Mouse (Mus musculus): ENCODE data around the gene Dock9.
A peak's percentile ranks its signal among the peaks of the same experiment; 100 is the strongest.
"Not testable (repeated sequence)": the region's sequence is repeated elsewhere in the genome, so short reads cannot be mapped to it uniquely, and the experiment has no call there.

The Dock9 gene

DNA sequence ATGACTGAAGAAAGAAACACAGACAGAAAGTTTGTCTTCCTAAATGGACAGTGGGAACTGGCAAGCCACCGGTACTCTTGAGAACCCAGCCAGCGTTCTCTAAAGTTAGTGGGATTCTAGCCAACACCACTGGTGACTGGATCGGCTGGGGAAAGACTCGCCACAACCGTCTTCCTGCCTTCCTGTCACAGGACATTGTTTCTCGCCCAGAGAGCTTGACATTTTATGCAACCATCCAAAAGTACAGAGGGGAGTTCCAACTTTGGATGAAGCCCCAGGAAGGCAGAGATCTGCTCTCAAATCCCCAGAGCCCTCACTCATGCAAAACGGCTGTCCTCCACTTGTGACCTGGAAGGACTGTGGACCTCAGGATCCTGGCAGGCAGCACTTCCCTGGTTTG lies 140.0 kb downstream of the Dock9 start:
- DNase-seq: no peak

- no peak for DNase-seq
These were observed 140.7 kb downstream of the Dock9 start for GRCm38 (mm10) chr14:121656912-121657311.

- peak; percentile 49 to 54 for DNase-seq
These were observed 142.7 kb downstream of the Dock9 start for GRCm38 (mm10) chr14:121654977-121655376.

DNA sequence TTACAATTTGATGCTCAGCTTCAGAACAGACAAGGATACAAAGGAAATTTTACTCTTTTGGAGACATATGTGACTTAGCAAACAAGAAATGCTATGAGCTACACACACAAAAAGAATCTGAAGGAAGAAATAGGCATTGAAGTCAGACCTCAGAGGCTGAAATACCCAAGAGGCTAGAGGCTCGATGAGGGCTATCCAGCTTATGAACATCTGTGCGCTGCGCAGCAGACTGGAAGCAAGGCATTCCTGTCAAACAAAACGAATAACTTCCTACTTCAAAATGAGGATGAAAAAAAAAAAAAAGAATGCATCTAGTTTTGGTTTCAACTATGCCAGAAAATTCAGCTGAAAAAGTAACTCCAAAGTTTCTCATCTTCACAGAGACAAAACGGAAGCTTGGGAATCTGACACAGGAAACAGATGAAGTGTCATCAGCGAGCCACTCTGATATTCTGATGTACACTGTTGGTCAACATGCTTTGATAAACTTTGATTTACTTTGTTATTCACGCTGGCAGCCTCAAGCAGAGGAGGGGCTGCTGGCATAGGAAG lies 143.1 kb downstream of the Dock9 start:
- DNase-seq: no peak

DNA sequence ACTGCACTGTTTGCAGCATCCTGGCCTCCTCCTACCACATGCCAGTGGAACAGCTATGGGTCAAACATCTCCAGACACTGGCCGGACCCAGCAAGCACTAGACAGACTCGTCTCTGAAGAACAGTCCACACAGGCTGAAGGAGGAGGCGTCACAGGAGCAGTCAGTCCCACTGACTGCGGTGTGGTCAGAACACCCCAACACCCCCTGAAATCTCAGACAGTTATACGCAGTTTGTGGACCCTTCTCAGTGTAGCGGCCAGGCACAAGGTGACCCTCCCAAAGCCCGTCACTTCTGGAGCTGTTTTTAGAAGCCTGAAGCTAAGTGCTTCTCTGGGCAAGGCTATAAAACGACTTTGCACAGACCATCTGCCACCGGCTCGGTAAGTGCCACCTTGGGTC lies 143.9 kb downstream of the Dock9 start:
- DNase-seq: no peak

DNA sequence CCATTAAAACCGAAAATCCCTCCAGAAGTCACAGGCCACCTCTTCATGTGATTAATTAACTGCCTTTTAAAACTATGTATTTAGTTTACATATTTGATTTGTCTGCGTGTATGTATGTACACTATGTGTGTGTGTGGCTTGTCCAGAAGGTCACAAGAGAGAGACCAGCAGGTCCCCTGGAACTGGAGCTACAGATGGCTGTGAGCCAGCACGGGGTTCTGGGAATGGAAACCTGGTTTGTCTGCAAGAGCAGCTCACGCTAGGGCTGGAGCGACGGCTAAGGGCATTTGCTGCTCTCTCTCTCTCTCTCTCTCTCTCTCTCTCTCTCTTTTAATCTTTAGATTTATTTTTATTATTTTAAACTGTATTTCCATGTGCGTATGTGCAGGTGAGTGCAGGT lies 144.4 kb downstream of the Dock9 start:
- DNase-seq: peak; percentile 91 to 92

DNA sequence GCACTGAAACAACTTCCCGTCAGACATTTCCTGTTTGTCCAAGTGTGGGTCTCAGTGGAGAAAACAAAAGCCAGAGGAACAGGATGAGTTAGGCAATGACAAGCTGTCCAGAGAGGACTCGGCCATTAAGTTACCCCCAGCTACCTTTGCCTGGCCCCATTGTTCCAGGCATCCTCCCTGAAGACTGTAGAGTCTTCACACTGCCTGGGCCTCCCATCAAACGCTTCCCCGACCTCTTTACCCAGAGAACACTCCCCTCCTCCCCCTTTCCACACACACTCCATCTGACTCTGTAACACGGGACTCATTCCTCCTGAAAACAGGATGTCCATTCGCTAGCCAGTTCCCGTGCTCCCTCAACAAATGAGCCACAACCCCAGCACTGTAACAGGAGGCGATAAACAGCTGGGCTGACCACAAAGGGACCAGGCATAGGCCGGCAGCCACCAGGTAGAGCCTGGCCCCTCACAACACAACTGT lies 149.0 kb downstream of the Dock9 start:
- no peak for DNase-seq

GRCm38 (mm10) chr14:121647693-121648092 lies 149.9 kb downstream of the Dock9 start:
- DNase-seq: no peak

DNA sequence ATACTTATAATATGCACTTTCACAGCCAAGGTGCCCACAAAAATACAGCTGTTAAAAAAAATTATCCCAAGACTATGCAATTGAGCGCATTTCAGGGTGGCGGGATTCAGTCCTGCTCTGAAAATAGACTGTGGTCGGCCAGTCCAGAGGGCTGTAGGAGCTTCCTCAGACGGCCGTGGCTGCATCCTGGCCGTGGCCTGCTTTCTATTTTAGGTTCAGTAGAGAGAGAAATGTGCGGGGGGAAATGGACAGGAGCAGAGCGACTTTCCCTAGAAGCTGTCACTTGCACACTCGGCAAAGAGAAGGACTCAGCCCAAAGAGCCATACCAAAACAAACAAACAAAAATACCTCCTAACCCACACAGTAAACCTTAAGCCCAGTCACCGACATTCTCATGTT lies 151.0 kb downstream of the Dock9 start:
- peak; percentile 68 to 79 for DNase-seq

- DNase-seq: no peak
These were observed 153.3 kb downstream of the Dock9 start for GRCm38 (mm10) chr14:121644302-121644701.

DNA sequence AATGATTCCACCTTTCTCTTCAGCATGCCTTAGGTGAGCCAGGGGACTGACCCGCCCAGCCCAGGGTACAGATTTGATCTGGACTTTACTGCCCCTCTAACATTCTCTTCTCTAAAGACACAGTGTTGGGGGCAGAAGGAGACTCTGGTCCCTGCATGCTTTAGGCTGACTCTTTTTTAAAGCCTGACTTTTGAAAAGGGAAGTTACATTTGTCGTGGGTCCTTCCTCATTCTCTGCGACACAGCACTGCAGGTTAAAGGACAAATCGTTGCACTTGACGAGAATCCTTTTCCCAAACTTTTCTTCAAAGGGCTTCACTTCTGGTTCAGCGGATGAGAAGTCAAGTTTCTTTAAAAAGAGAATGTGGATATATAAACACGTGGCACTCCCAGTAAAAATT lies 156.4 kb downstream of the Dock9 start:
- DNase-seq: no peak

DNA sequence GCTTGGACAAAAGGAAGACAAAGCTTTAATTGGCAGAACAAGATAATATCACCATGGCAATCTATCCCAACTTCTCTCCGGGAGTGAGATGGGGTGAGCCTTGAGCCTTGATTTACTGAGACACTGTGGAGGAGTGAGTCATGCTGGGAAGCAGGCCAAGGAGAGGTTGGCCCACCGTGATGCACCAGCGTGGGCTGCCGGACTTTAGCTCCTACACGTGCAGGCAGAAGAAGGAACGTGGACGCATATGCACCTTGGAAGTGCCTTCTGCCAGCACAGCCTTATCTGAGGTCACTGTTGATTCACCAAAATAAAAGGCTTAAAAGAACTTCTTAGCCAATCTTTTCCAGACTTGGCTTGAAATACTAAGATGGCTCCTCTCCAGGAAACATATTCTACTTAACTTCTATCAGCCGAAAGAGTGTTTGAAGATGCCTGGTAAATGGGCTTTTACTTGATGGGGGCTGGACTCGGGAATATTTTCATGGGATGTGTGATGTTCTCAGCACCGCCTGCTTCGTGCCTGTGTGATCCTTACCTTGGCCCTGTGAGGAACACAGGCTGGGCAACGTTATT lies 160.6 kb downstream of the Dock9 start:
- peak; percentile 58 to 61 for DNase-seq

GRCm38 (mm10) chr14:121634736-121635430 lies 162.8 kb downstream of the Dock9 start:
- peak; percentile 89 to 90 for DNase-seq

GRCm38 (mm10) chr14:121634093-121634735 lies 163.4 kb downstream of the Dock9 start:
- DNase-seq: peak; percentile 36 to 39

DNA sequence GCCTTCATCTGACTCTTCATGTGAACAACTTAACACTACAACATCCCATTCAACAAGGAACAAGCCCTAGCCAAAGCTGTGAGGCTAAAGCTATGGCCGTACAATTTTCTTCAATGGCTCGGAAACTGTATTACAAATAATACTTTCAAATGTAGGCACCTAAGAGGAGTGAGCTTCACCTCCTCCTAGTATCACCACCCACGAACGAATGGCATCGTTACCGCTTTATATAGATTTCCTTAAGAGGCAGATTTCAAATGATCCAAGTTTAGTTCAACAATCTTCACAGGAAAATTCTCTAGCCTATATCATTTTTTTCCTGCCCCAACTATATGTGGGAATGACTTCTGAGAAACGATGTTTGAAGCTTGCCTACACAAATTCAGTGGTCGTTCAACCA lies 165.7 kb downstream of the Dock9 start:
- DNase-seq: no peak

DNA sequence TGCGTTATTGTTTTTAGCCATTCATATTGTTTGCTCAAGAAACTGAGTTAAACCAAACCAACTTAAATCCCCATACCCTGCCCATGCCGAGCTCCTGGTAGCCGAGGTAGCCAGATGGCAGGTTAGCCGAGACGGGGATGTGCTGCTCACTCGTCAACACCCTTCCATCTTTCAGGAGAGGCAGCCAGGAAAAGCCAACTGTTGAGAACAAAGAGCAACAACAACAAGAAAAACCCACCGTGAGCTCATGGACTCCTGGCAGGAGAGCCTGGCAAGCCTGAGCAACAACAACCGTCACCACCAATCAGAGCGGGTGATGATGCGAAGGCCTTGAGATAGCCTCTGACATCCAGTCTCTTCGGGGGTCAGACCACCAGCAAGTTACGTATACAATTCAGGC lies 170.9 kb downstream of the Dock9 start:
- DNase-seq: peak; percentile 56 to 72

- DNase-seq: not testable (repeated sequence)
These were observed 173.6 kb downstream of the Dock9 start for GRCm38 (mm10) chr14:121623996-121624542.

GRCm38 (mm10) chr14:121621806-121622205 lies 175.8 kb downstream of the Dock9 start:
- DNase-seq: no peak

- DNase-seq: no peak
These were observed 177.1 kb downstream of the Dock9 start for GRCm38 (mm10) chr14:121620567-121620966.

GRCm38 (mm10) chr14:121620157-121620556 lies 177.5 kb downstream of the Dock9 start:
- no peak for DNase-seq

DNA sequence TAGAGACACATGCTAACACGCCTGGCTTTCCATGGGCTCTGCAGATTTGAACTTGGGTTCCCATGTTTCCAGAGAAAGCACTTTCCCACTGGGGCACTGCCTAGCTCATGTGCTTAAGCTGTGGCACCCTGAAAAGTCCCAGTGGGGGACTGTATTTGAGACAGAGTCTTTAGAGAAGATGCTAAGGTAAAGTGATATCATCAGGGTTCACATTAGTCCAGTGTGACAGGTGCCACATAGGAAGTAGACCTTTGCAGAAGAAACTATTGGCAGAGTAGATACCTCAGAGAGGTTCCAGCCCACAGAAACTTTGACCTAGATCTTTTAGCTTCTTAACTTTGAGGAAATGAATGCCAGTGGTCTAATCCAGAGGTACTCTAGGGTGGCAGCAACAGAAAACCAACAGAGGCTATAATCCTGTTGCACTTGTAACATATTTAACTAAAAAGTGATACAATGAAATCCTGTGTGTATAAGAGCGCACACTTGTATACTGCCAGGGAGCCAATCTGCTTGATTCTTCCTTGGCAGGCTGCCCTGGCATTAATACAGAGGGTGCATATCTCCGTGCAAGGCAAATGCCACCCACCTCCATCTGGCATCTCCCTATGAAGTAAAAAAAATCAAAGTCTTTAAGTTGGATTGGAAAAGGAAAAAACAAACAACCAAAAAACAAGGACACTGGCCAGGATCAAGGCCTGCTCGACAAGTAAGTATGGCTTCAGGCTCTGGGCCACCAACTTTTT lies 179.8 kb downstream of the Dock9 start:
- DNase-seq: peak; percentile 94

DNA sequence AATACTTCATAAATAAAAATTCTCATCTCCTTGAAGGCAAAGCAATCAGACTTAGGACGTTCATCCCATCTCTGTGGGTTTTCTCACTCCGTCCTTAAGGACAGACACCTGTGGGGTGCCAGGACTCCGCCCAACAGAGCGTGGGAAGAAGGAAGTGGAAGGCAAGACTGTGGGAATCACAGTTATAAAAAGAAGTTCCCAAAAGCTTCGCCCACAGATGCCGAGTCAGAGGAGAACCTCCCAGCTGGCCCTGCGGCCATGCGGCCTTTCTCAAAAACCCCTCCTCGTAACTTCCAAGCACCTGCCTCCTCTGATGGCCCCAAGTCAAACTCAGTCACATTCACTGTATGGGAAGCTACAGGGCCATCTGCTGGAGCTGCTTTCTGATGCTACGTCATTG lies 182.2 kb downstream of the Dock9 start:
- no peak for DNase-seq
